Mouse (Mus musculus): ENCODE results near the gene Lmtk2.

The Lmtk2 gene

GRCm38 (mm10) chr5:144182542-144183247 is 82.5 kb downstream of the Lmtk2 start:
- DNase-seq = no peak

GRCm38 (mm10) chr5:144183248-144183559 is 83.0 kb downstream of the Lmtk2 start:
- no peak for DNase-seq

DNA sequence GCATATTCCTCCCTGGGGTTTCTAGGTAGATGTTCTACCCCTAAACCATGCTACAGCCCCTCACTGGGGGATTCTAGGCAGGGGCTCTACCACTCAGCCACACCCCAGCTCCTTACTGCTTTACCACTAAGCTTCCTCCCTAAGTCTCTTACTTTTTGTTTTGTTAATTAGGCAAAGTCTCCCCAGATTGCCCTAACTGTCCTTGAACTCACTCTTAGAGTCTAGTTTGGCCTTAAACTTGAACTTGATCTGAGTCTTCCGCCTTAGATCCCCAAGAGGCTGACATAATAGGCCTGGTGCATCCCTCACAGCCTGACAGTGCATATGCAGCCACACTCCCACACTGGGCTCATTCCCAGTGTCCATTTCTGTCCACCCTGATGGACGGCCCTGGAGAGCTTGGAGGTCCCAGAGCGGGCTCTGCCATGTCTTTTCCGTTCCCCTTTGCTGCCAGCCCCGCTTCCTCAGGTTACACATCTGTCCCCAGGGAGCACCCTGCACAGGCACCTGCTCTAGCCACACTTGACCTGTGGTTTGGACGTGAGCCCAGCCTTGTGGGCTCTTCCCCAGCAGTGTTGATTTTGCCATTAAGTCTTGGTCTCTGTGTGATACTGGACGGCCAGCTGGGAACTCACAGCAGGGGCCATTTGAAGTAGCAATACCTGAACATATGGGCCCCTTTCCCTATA is 83.6 kb downstream of the Lmtk2 start:
- no peak for DNase-seq

GRCm38 (mm10) chr5:144184350-144185045 is 84.3 kb downstream of the Lmtk2 start:
- no peak for DNase-seq

DNA sequence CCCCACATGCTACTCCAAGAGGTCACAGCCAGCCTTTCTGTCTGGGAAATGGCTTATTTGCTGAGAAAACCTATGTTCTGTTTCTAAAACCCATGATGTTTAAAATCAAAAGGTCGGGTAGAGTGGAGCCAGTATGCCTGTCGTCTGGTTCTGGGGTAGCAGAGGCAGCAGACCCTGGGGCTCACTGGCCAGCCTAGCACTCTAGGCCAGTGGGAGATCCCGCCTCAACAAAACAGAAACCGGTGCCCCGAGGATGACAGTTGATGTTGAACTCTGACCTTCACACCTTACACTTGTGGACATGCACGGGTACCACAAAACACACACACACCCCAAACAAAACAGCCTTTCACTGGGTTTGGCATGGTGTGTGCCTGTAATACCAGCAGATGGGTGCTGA is 88.2 kb downstream of the Lmtk2 start:
- DNase-seq = no peak

GRCm38 (mm10) chr5:144189327-144189726 is 89.1 kb downstream of the Lmtk2 start:
- no peak for DNase-seq

GRCm38 (mm10) chr5:144189950-144190583 is 89.8 kb downstream of the Lmtk2 start, which contains the start of gene Bhlha15:
Gene Bhlha15, plus strand, starts transcription at chr5:144190286.
- DNase-seq = peak; percentile 85

DNA sequence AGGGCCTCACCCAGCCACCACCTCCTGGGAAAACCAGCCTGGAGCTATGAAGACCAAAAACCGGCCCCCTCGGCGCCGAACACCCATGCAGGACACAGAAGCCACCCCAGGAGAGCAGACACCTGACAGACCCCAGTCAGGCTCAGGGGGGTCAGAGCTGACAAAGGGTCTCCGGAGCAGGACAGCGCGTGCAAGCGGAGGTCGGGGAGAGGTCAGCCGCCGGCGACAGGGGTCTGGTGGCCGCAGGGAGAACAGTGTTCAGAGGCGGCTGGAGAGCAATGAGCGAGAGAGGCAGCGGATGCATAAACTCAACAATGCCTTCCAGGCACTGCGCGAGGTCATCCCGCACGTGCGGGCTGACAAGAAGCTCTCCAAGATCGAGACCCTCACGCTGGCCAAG is 90.8 kb downstream of the Lmtk2 start:
- no peak for DNase-seq

DNA sequence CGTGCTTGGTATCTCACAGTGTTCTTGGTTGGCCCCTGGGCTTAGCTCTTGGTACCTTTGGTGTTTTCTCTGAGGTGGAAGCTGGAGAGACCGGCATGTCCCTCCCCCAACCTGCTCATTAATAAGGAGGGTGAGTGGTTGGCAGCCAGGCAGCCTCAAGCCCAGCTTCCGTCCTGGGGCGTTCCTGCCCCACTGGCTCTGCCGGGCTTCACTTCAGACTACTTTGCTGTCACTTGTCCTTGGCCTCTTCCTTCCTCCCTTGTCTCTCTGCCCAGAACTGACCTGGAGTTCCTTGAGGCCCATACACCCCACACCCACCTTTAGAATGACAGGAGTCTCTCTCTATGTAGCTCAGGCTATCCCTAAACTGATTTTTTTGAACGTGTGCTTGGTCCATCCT is 92.4 kb downstream of the Lmtk2 start:
- DNase-seq = no peak

DNA sequence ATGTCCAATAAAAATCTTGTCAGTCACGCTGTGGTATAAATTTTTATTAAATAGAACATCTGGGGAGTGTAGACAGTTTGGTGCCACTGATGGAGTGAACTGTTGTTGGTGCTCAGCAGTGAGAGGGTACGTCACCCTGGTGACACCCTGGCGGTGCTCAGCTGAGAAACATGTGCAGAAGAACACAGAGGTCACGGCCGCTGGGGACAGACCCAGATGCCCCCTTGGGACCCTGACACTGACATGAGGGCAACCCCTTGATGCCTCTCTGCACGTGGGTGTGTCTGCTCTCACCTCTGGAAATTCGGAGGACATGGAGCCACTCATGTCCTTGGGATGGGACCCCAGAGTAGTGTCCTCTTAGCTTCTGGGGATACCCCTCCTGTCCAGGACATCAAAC is 94.2 kb downstream of the Lmtk2 start:
- DNase-seq = no peak

DNA sequence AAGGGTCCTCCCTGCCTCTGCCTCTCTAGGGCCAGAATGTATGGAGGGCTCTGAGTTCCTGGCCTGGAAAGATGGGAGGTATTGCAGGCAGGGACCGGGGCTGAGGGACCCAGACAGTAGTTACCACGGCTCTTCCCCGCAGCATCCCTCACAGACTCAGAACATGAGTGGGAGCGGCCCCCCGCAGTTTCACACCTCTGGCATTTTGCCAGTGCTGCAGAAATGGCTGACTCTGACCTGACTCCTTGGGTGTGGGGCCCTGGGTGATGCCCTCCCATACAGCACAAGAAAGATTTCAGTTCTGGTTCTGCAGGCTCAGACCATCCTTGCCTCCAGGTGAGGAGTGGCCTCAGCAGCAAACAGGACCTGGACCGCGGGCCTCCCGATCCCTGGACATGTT is 95.3 kb downstream of the Lmtk2 start:
- no peak for DNase-seq

DNA sequence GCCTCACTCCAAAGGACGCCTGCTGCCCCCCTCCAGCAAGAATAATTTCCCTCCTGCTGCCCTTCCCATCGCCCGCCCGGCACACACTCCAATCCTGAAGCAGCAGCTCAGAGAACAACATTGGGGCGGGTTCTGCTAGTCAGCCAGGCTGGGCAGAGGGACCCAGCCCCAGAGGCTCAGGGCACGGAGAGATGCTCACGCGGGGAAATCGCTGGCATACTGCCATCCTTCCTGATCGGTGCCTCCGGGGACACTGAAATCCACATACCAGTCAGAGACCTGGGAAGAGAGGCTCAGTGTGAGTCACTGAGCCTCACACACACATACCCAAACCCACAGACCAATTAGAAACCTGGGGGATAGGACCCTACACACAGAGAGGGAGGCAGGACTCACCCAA is 100.4 kb downstream of the Lmtk2 start:
- DNase-seq = no peak

- DNase-seq = peak; percentile 51
Observed at GRCm38 (mm10) chr5:144202430-144202829, 102.2 kb downstream of the Lmtk2 start.

DNA sequence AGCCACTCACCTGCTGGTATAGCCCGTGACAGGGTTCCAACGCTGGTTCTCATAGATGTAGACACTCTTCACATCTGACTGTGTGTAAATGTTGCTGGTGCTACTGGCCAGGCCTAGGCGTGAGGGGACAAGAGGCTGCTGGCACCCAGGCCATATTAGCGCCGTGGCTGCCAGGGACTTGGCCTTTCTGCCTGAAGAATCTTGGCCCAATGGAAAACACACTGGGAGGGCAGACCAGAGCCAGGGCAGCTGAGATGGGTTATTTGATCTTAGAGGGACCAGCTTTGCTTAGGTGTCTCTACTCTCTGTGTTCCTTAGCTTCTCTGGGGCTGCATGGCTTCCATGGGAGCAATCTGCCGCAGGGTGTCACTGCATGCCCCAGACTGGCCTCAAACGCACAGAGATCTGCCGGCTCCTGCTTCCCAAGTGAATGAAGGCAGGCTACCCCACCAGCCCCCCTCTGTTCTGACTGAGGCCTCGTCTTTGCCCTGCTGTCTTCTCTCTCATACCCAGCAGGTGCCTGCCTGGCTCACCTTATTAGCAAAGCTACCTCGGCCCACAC is 103.2 kb downstream of the Lmtk2 start:
- no peak for DNase-seq

- DNase-seq = no peak
Observed at GRCm38 (mm10) chr5:144204303-144204702, 104.1 kb downstream of the Lmtk2 start.

GRCm38 (mm10) chr5:144204911-144205310 is 104.7 kb downstream of the Lmtk2 start:
- DNase-seq = no peak

- DNase-seq = no peak
Observed at GRCm38 (mm10) chr5:144206069-144206468, 105.8 kb downstream of the Lmtk2 start.

GRCm38 (mm10) chr5:144207478-144207877 is 107.2 kb downstream of the Lmtk2 start:
- peak; percentile 63 for DNase-seq

GRCm38 (mm10) chr5:144214453-144214852 is 114.2 kb downstream of the Lmtk2 start:
- peak; percentile 82 for DNase-seq

DNA sequence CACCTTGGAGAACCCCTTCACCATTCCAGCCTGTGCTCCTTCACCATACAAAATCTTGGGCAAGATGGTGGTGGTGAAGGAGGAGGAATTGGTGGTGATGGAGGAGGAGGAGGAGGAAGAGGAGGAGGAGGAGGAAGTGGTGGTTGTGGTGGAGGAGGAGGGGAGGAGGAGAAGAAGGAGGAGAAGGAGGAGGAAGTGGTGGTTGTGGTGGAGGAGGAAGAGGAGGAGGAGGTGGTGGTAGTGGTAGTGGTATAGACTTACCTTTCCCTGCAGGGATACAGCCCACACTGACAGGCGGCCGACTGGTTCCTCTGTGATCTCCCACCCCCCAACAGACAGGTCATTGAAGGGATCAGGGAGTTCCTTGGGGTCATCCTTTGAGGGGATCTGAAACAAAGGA is 115.8 kb downstream of the Lmtk2 start:
- DNase-seq = no peak

DNA sequence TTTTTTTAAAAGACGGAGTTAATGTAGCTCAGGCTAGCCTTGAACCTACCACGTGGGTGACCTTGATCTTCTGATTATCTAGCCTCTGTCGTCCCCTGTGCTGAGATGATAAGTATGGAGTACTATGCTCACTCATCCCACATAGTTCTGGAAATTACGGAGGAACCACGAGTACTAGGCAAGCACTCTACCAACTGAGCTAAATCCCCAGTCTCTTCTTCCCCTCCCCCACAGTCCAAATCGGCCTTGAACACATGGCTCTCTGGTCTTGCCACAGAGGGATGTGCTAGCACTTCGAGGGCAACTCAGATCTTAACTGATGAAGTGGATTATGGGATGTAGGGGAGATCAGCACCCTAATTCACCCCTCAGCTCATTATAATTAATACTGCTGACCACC is 117.8 kb downstream of the Lmtk2 start:
- DNase-seq = no peak

- no peak for DNase-seq
Observed at GRCm38 (mm10) chr5:144219306-144219705, 119.1 kb downstream of the Lmtk2 start.

DNA sequence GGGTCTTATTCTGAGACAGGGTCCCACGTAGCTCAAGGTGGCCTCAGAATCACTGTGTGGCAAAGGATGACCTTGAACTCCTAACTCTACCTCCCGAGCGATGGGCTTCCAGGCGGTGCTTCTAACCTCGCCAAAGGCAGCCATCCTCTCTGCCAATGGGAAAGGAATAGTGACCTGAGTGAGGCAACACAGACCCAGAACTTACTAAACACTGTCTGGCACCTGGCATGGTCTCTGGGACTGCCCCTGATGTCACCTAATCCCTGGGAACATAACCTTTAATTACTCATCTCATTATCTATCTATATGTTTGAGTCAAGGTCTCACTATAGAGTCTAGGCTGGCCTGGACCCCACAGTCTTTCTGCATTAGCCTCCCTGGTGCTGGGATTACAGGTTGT is 119.7 kb downstream of the Lmtk2 start:
- DNase-seq = no peak
